Mouse (Mus musculus) limb, embryonic 14.5 days (tissue): Measurements from ENCODE around the gene Erg. TPM values are rescaled to one million over a fixed set of nuclear protein-coding genes. Genes with fewer than 3 reads are reported as not detected.

Experiments used
- ATAC-seq: fragments of 200-750 bp; cut with Nextera tagmentation; 2 replicates; pipeline ENCODE4 v1.8.0; 2017; ENCODE audit warnings: low read depth, moderate number of reproducible peaks, moderate TSS enrichment; ENCODE audit not compliant: low FRiP score
- DNase-seq: peaks from one replicate; pipeline ENCODE4 v3.0.0-alpha.2; 2015; ENCODE audit warnings: low spot score
- H3K27ac ChIP-seq: fragments of 300-500 bp; sonication (generic); replicated peaks from 2 replicates; pipeline ENCODE4 v1.5.1; 2014; ENCODE audit warnings: low read depth, mild to moderate bottlenecking, low read length, moderate library complexity, mixed read lengths
- H3K27me3 ChIP-seq: fragments of 300-500 bp; sonication (generic); 2 replicates; pipeline ENCODE4 v1.6.1; 2014; ENCODE audit warnings: low read length, mixed read lengths; ENCODE audit not compliant: control insufficient read depth, insufficient read depth
- H3K36me3 ChIP-seq: fragments of 300-500 bp; sonication (generic); 2 replicates; pipeline ENCODE4 v1.6.1; 2014; ENCODE audit warnings: mild to moderate bottlenecking, low read length, moderate library complexity, mixed read lengths; ENCODE audit not compliant: control insufficient read depth, insufficient read depth
- H3K4me1 ChIP-seq: fragments of 300-500 bp; sonication (generic); 2 replicates; pipeline ENCODE4 v1.6.1; 2014; ENCODE audit warnings: antibody characterized with exemption, low read length, mixed read lengths; ENCODE audit not compliant: control insufficient read depth, insufficient read depth
- H3K4me2 ChIP-seq: fragments of 300-500 bp; sonication (generic); replicated peaks from 2 replicates; pipeline ENCODE4 v1.6.1; 2014; ENCODE audit warnings: low read depth, mild to moderate bottlenecking, low read length, moderate library complexity; ENCODE audit not compliant: severe bottlenecking
- H3K4me3 ChIP-seq: fragments of 300-500 bp; sonication (generic); replicated peaks from 2 replicates; pipeline ENCODE4 v1.5.1; 2014; ENCODE audit warnings: low read length
- H3K9ac ChIP-seq: fragments of 300-500 bp; sonication (generic); 2 replicates; pipeline ENCODE4 v1.6.1; 2014; ENCODE audit warnings: mild to moderate bottlenecking, low read depth, low read length, moderate library complexity; ENCODE audit not compliant: severe bottlenecking
- H3K9me3 ChIP-seq: fragments of 300-500 bp; sonication (generic); 2 replicates; pipeline ENCODE4 v1.6.1; 2016; ENCODE audit warnings: low read length; ENCODE audit not compliant: control insufficient read depth
- POLR2A ChIP-seq: fragments of 200-500 bp; IDR thresholded peaks from 2 replicates; pipeline ENCODE4 v1.8.0; 2012; ENCODE audit warnings: inconsistent platforms, mild to moderate bottlenecking, moderate library complexity, borderline replicate concordance; ENCODE audit not compliant: insufficient read depth, insufficient read length; ENCODE audit errors: extremely low read depth
- WGBS: fragments of 180-500 bp; shearing (Covaris S2); extraction: QIAGEN DNeasy Blood & Tissue Kit; methylation state at CpG from one replicate; pipeline ENCODE4 v1.1.7; 2014; 5-methylcytosine and 5-hydroxymethylcytosine counted together
- polyA plus RNA-seq, 2 experiments: library from polyadenylated mRNA; depleted of rRNA in 1 of 2; stranded (reverse) in 1 of 2; unstranded in 1 of 2; fragments of >200 nt; fragmentation: Nextera tagmentation in 1 of 2; extraction: Ambion mirVana in 1 of 2; gene quantifications; 2 replicates each; pipeline versions ENCODE4 v1.2.1 to v1.2.3; 2012 to 2014

Gene Erg
- polyA plus RNA-seq, 2 experiments: 18.9 to 40.6 TPM

GRCm38 (mm10) chr16:95382251-95382650, 204.1 kb downstream of the Erg start:
- Histone ChIP-seq H3K36me3 (peaks cover 22% of the 10 kb centered on the region), H3K9me3 (0 out of 2 replicates have a peak, but pooled peaks cover 5% of the 10 kb centered on the region), H3K27ac (no peak overlapping the region), H3K27me3 (no peaks in the 10 kb centered on the region), H3K4me2 (no peak overlapping the region), H3K9ac (no peak overlapping the region), H3K4me3 (no peak overlapping the region), H3K4me1 (no peaks in the 10 kb centered on the region)
- no peak for ATAC-seq
- DNase-seq: no peak
- WGBS: 78% methylated on average over 5 of the region's 5 CpGs
- no peak for TF ChIP-seq POLR2A

GRCm38 (mm10) chr16:95376834-95377233, 209.6 kb downstream of the Erg start:
- H3K27me3 ChIP-seq: no peaks in the 10 kb centered on the region
- 85% methylated on average over 7 of the region's 7 CpGs for WGBS

DNA sequence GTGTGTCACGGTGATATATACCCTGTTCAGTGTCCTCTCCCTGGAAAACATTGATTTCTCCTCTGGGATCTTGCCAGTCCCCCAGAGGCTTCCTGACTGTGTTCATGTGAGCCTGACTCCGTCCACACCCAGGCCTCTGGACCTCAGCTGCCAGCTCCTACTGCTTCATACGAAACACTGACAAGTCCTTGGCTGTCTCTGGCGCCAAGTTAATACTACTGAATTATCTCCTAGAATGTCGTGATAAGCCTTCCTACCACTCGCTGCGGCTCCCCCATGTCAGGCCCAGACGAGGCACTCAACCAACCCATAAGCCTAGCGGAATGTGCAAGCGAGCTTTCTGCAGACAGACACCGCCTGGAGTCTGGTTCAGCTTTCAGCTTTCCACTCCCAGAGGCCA, 210.0 kb downstream of the Erg start:
- Histone ChIP-seq H3K4me3 (no peak overlapping the region), H3K27ac (no peak overlapping the region), H3K9me3 (no peaks in the 10 kb centered on the region), H3K27me3 (no peaks in the 10 kb centered on the region), H3K9ac (no peak overlapping the region), H3K36me3 (peaks cover 21% of the 10 kb centered on the region), H3K4me1 (no peaks in the 10 kb centered on the region), H3K4me2 (no peak overlapping the region)
- TF ChIP-seq POLR2A: no peak
- DNase-seq (no peak), ATAC-seq (no peak)
- 67% methylated on average over 11 of the region's 11 CpGs for WGBS

More at GRCm38 (mm10) chr16:95376834-95377233, 209.6 kb downstream of the Erg start:
- no peak for TF ChIP-seq POLR2A
- Histone ChIP-seq H3K36me3 (peaks cover 24% of the 10 kb centered on the region), H3K4me1 (no peaks in the 10 kb centered on the region), H3K9ac (no peak overlapping the region), H3K4me2 (no peak overlapping the region), H3K4me3 (no peak overlapping the region), H3K27ac (no peak overlapping the region), H3K9me3 (no peaks in the 10 kb centered on the region)
- no peak for ATAC-seq
- DNase-seq: no peak

GRCm38 (mm10) chr16:95374646-95375045, 211.7 kb downstream of the Erg start:
- H3K36me3 ChIP-seq: peaks cover 20% of the 10 kb centered on the region
- no peaks in the 10 kb centered on the region for H3K27me3 ChIP-seq
- no peak overlapping the region for H3K27ac ChIP-seq
- 71% methylated on average over 4 of the region's 4 CpGs for WGBS
- no peak overlapping the region for H3K4me2 ChIP-seq
- H3K9me3 ChIP-seq: no peaks in the 10 kb centered on the region
- H3K4me1 ChIP-seq: no peaks in the 10 kb centered on the region
- H3K4me3 ChIP-seq: no peak overlapping the region
- no peak for TF ChIP-seq POLR2A
- DNase-seq: no peak
- no peak overlapping the region for H3K9ac ChIP-seq
- ATAC-seq: no peak

DNA sequence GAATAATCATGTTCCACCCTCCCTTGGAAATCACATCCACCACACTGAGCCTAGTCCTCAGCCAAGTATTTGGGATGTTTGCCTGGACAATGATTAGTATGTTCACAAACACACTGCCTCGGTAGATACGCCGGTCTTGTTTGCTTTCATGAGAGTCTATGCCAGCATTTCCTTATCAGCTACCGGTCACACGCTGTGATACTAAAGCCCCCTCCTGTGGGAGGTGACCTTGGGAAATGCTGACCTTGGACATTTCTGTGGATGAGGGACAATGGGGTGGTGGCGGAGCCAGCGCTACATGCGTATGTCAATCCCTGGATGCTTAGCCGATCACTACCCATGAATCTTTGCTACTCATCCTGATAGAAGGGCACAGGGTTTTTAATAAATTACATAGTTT, 213.4 kb downstream of the Erg start:
- no peak overlapping the region for H3K9ac ChIP-seq
- H3K4me1 ChIP-seq: no peaks in the 10 kb centered on the region
- H3K4me2 ChIP-seq: no peak overlapping the region
- peaks cover 12% of the 10 kb centered on the region; the same call in 1 of the 2 replicates for H3K36me3 ChIP-seq
- DNase-seq (no peak), ATAC-seq (no peak)
- TF ChIP-seq POLR2A: no peak
- no peaks in the 10 kb centered on the region for H3K27me3 ChIP-seq
- 95% methylated on average over 9 of the region's 9 CpGs for WGBS
- H3K9me3 ChIP-seq: no peaks in the 10 kb centered on the region
- H3K27ac ChIP-seq: no peak overlapping the region
- H3K4me3 ChIP-seq: no peak overlapping the region

DNA sequence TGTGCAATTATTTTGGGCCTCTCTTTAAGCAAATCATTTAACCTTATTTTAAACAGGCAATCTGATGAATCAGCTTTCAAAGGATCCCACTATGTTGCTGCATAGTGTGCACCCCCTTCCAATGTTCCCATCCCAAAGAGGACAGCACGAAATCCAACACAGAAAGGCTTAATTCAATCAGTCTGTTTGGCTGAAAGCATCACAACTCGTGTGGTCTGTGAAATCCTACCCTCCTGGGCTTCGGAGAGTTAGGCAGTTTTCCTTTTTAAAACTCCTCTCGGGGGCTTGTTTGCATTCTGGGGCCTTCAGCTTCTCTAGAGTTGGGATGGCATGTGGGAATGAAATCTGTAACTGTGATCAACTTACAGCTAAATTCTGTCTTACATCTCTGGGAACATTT, 214.7 kb downstream of the Erg start:
- no peak overlapping the region for H3K27ac ChIP-seq
- ATAC-seq (no peak), DNase-seq (no peak)
- no peak overlapping the region for H3K9ac ChIP-seq
- H3K27me3 ChIP-seq: no peaks in the 10 kb centered on the region
- H3K36me3 ChIP-seq: peaks cover 7% of the 10 kb centered on the region; the same call in 1 of the 2 replicates
- TF ChIP-seq POLR2A: no peak
- 27% methylated on average over 4 of the region's 4 CpGs for WGBS
- H3K9me3 ChIP-seq: no peaks in the 10 kb centered on the region
- no peak overlapping the region for H3K4me3 ChIP-seq
- no peak overlapping the region for H3K4me2 ChIP-seq
- no peaks in the 10 kb centered on the region for H3K4me1 ChIP-seq
